Comparison of ENCODE assay signal across 25 mouse cellular contexts in genomic region chr5:45932970-45933369, GRCm38 (mm10).
DNase-seq lines count a peak whose midpoint lies in the region; ATAC-seq and TF ChIP-seq lines count a peak whose summit lies in the region.
"Had no signal": no experiment of that assay in that cellular context is flagged by ENCODE, and none has a peak within 500 bp of the region (broad histone marks: within the 10 kb centered on the region; RNA-seq: fewer than 3 reads in every experiment).

No protein-coding gene starts in this region.

- TF ChIP-seq RAD21 in CH12.LX (IDR thresholded peaks at IDR 0.05; ENCODE audit: low read depth, low read length): no peak

- no peaks in the 10 kb centered on the region for H3K36me3 ChIP-seq in forebrain, embryonic 11.5 days (ENCODE audit: control insufficient read depth, insufficient read depth, low read length)
- H3K36me3 ChIP-seq in forebrain, embryonic 15.5 days: no peaks in the 10 kb centered on the region
- H3K36me3 ChIP-seq in CH12.LX (replicated peaks in 1 of 2; ENCODE audit: control insufficient read depth in 1 of 2, insufficient read depth in 1 of 2, low read length in 1 of 2): no peaks in the 10 kb centered on the region
- no peaks in the 10 kb centered on the region for H3K36me3 ChIP-seq in forebrain, postnatal 0 days (ENCODE audit: insufficient read depth)
- no peaks in the 10 kb centered on the region for H3K36me3 ChIP-seq in midbrain, embryonic 16.5 days (ENCODE audit: control insufficient read depth, insufficient read depth, low read length)
- no peaks in the 10 kb centered on the region for H3K36me3 ChIP-seq in liver, postnatal 0 days (replicated peaks; ENCODE audit: insufficient read depth, low read length)
- H3K36me3 ChIP-seq in heart, embryonic 12.5 days: no peaks in the 10 kb centered on the region
- H3K36me3 ChIP-seq: embryonic facial prominence, embryonic 13.5 days; G1E; hindbrain, embryonic 12.5 days; limb, embryonic 13.5 days had no signal

- no peak for TF ChIP-seq POLR2A in CH12.LX (IDR thresholded peaks at IDR 0.05; ENCODE audit: low read depth, low read length)

- no peak for TF ChIP-seq EP300 in CH12.LX (IDR thresholded peaks at IDR 0.05; ENCODE audit: low read length)
- TF ChIP-seq EP300 in liver, postnatal 0 days (IDR thresholded peaks at IDR 0.05; ENCODE audit: low read depth): no peak

- no peak overlapping the region for H3K4me2 ChIP-seq in forebrain, embryonic 11.5 days (ENCODE audit: low read depth, low read length, severe bottlenecking)
- no peak overlapping the region for H3K4me2 ChIP-seq in forebrain, embryonic 15.5 days (replicated peaks)
- H3K4me2 ChIP-seq in CH12.LX (ENCODE audit: insufficient read depth, low read depth, poor library complexity, severe bottlenecking): peak overlapping the region; percentile 3; the same call in 1 of the 2 replicates
- H3K4me2 ChIP-seq in forebrain, postnatal 0 days (ENCODE audit: low read depth): no peak overlapping the region
- 0 out of 2 replicates have a peak overlapping the region, but pooled peaks have one; percentile 22 for H3K4me2 ChIP-seq in midbrain, embryonic 16.5 days (ENCODE audit: low read length)
- H3K4me2 ChIP-seq in liver, postnatal 0 days (ENCODE audit: low read depth, low read length): no peak overlapping the region
- H3K4me2 ChIP-seq in heart, embryonic 12.5 days: no peak overlapping the region
- H3K4me2 ChIP-seq: embryonic facial prominence, embryonic 13.5 days; hindbrain, embryonic 12.5 days; limb, embryonic 13.5 days; liver, embryonic 11.5 days had no signal

- H3K27me3 ChIP-seq in forebrain, embryonic 11.5 days (ENCODE audit: control insufficient read depth, insufficient read depth, low read length): no peaks in the 10 kb centered on the region
- no peaks in the 10 kb centered on the region for H3K27me3 ChIP-seq in forebrain, embryonic 15.5 days
- H3K27me3 ChIP-seq in CH12.LX (replicated peaks): no peaks in the 10 kb centered on the region
- H3K27me3 ChIP-seq in forebrain, postnatal 0 days (ENCODE audit: insufficient read depth, low read length): no peaks in the 10 kb centered on the region
- H3K27me3 ChIP-seq in midbrain, embryonic 16.5 days (ENCODE audit: control insufficient read depth, insufficient read depth, low read depth, low read length): no peaks in the 10 kb centered on the region
- no peaks in the 10 kb centered on the region for H3K27me3 ChIP-seq in liver, postnatal 0 days (ENCODE audit: insufficient read depth, low read length)
- no peaks in the 10 kb centered on the region for H3K27me3 ChIP-seq in heart, embryonic 12.5 days (replicated peaks)
- H3K27me3 ChIP-seq: embryonic facial prominence, embryonic 13.5 days; hindbrain, embryonic 12.5 days; limb, embryonic 13.5 days had no signal

- 81% methylated on average over 4 of the region's 4 CpGs for WGBS in forebrain, embryonic 11.5 days
- 44% methylated on average over 4 of the region's 4 CpGs for WGBS in forebrain, embryonic 15.5 days
- WGBS in forebrain, postnatal 0 days: 37% methylated on average over 4 of the region's 4 CpGs
- 32% methylated on average over 4 of the region's 4 CpGs for WGBS in midbrain, embryonic 16.5 days
- WGBS in liver, postnatal 0 days (ENCODE audit: insufficient replicate concordance): 86% methylated on average over 4 of the region's 4 CpGs
- 76% methylated on average over 4 of the region's 4 CpGs for WGBS in heart, embryonic 12.5 days

- H3K9me3 ChIP-seq in forebrain, embryonic 11.5 days (ENCODE audit: control insufficient read depth, low read length): no peaks in the 10 kb centered on the region
- no peaks in the 10 kb centered on the region for H3K9me3 ChIP-seq in forebrain, embryonic 15.5 days
- no peaks in the 10 kb centered on the region for H3K9me3 ChIP-seq in CH12.LX (replicated peaks; ENCODE audit: low read length)
- H3K9me3 ChIP-seq in forebrain, postnatal 0 days (ENCODE audit: low read length): no peaks in the 10 kb centered on the region
- no peaks in the 10 kb centered on the region for H3K9me3 ChIP-seq in midbrain, embryonic 16.5 days (replicated peaks; ENCODE audit: control insufficient read depth, low read length, poor library complexity, severe bottlenecking)
- no peaks in the 10 kb centered on the region for H3K9me3 ChIP-seq in liver, postnatal 0 days (ENCODE audit: low read length)
- no peaks in the 10 kb centered on the region for H3K9me3 ChIP-seq in heart, embryonic 12.5 days (replicated peaks)
- H3K9me3 ChIP-seq: embryonic facial prominence, embryonic 13.5 days; G1E; hindbrain, embryonic 12.5 days; limb, embryonic 13.5 days had no signal

- dilution Hi-C loops in CH12.LX (cut with MboI; ENCODE audit: extremely low pct_ligation_motif_present, extremely low pct_unique_long_range_greater_than_20kb, low sequenced_read_pairs): no loop called here

- ATAC-seq in forebrain, embryonic 11.5 days (replicated peaks; ENCODE audit: low FRiP score): 0 out of 2 replicates have a peak, but pooled peaks have one; percentile 64
- no peak for ATAC-seq in forebrain, embryonic 15.5 days (replicated peaks)
- peak; percentile 75 for ATAC-seq in forebrain, postnatal 0 days
- ATAC-seq in midbrain, embryonic 16.5 days: peak; percentile 76; the same call in 1 of the 2 replicates
- ATAC-seq in liver, postnatal 0 days: no peak
- no peak for ATAC-seq in heart, embryonic 12.5 days (ENCODE audit: insufficient number of reproducible peaks, low FRiP score)
- ATAC-seq: intestine, embryonic 16.5 days had no signal

- no peaks in the 10 kb centered on the region for H3K4me1 ChIP-seq in forebrain, embryonic 11.5 days (replicated peaks; ENCODE audit: control insufficient read depth, insufficient read depth, low read length)
- peaks cover 4% of the 10 kb centered on the region for H3K4me1 ChIP-seq in forebrain, embryonic 15.5 days
- H3K4me1 ChIP-seq in CH12.LX (ENCODE audit: control insufficient read depth in 1 of 2, insufficient read depth in 2 of 2): peaks cover 0 to 4% of the 10 kb centered on the region in 2 experiments; a peak in 1 of 4 replicates
- 0 out of 2 replicates have a peak, but pooled peaks cover 5% of the 10 kb centered on the region for H3K4me1 ChIP-seq in forebrain, postnatal 0 days (ENCODE audit: insufficient read depth)
- peaks cover 9% of the 10 kb centered on the region for H3K4me1 ChIP-seq in midbrain, embryonic 16.5 days (ENCODE audit: control insufficient read depth, insufficient read depth, low read length)
- H3K4me1 ChIP-seq in liver, postnatal 0 days (ENCODE audit: insufficient read depth): no peaks in the 10 kb centered on the region
- no peaks in the 10 kb centered on the region for H3K4me1 ChIP-seq in heart, embryonic 12.5 days (replicated peaks)
- H3K4me1 ChIP-seq: embryonic facial prominence, embryonic 13.5 days; hindbrain, embryonic 12.5 days; limb, embryonic 13.5 days had no signal

- DNase-seq in forebrain, embryonic 11.5 days (ENCODE audit: low spot score): no peak
- no peak for DNase-seq in CH12.LX (ENCODE audit: extremely low read depth)
- no peak for DNase-seq in forebrain, postnatal 0 days
- DNase-seq in liver, postnatal 0 days: no peak
- DNase-seq: adrenal gland, adult 8-10 months; cerebellum, adult 9-10 months; embryo, embryonic 11 days; gastrocnemius, postnatal 10 days; heart, postnatal 14 days; kidney, adult 8-10 months; layer of hippocampus, adult 9-11 months; lung, postnatal 10 days; spleen, adult 18-20 months; thymus, postnatal 14 days had no signal

- no peak overlapping the region for H3K27ac ChIP-seq in forebrain, embryonic 11.5 days (ENCODE audit: low read depth, low read length)
- H3K27ac ChIP-seq in forebrain, embryonic 15.5 days (replicated peaks): no peak overlapping the region
- H3K27ac ChIP-seq in CH12.LX (ENCODE audit: insufficient read depth, low read depth): no peak overlapping the region
- H3K27ac ChIP-seq in forebrain, postnatal 0 days (ENCODE audit: low read depth, low read length): no peak overlapping the region
- peak overlapping the region; percentile 13; the same call in 1 of the 2 replicates for H3K27ac ChIP-seq in midbrain, embryonic 16.5 days (ENCODE audit: low read length)
- H3K27ac ChIP-seq in liver, postnatal 0 days (ENCODE audit: low read depth): no peak overlapping the region
- no peak overlapping the region for H3K27ac ChIP-seq in heart, embryonic 12.5 days (ENCODE audit: poor library complexity, severe bottlenecking)
- H3K27ac ChIP-seq: embryonic facial prominence, embryonic 13.5 days; hindbrain, embryonic 12.5 days; kidney, postnatal 0 days; limb, embryonic 13.5 days; macrophage had no signal

- in situ Hi-C loops in CH12.LX (cut with MboI; ENCODE audit: low pct_ligation_motif_present, low pct_unique_long_range_greater_than_20kb, low sequenced_read_pairs): no loop called here

- no peaks in the 10 kb centered on the region for H3K79me2 ChIP-seq in CH12.LX (replicated peaks; ENCODE audit: control insufficient read depth, extremely low read depth, insufficient read depth, poor library complexity, severe bottlenecking)

- no peak for TF ChIP-seq CTCF in CH12.LX (conservative IDR thresholded peaks at IDR 0.05 in 1 of 2, IDR thresholded peaks at IDR 0.05 in 1 of 2; ENCODE audit: low read depth in 2 of 2, low read length in 2 of 2)
- TF ChIP-seq CTCF in forebrain, postnatal 0 days (IDR thresholded peaks at IDR 0.05; ENCODE audit: low read depth): no peak
- no peak for TF ChIP-seq CTCF in liver, postnatal 0 days (IDR thresholded peaks at IDR 0.05; ENCODE audit: low read depth)

- H3K9ac ChIP-seq in forebrain, embryonic 11.5 days (ENCODE audit: low read length): no peak overlapping the region
- no peak overlapping the region for H3K9ac ChIP-seq in forebrain, embryonic 15.5 days (replicated peaks)
- no peak overlapping the region for H3K9ac ChIP-seq in CH12.LX (ENCODE audit: insufficient read depth, low read depth)
- no peak overlapping the region for H3K9ac ChIP-seq in forebrain, postnatal 0 days
- no peak overlapping the region for H3K9ac ChIP-seq in midbrain, embryonic 16.5 days (ENCODE audit: low read depth, low read length)
- no peak overlapping the region for H3K9ac ChIP-seq in liver, postnatal 0 days (replicated peaks)
- H3K9ac ChIP-seq in heart, embryonic 12.5 days: no peak overlapping the region
- H3K9ac ChIP-seq: embryonic facial prominence, embryonic 13.5 days; hindbrain, embryonic 12.5 days; limb, embryonic 13.5 days had no signal

- no peak overlapping the region for H3K4me3 ChIP-seq in forebrain, embryonic 11.5 days (ENCODE audit: low read depth, low read length)
- no peak overlapping the region for H3K4me3 ChIP-seq in forebrain, embryonic 15.5 days
- H3K4me3 ChIP-seq in CH12.LX (replicated peaks in 1 of 3; ENCODE audit: low read depth in 2 of 3, low read length in 2 of 3, poor library complexity in 1 of 3): no peak overlapping the region
- no peak overlapping the region for H3K4me3 ChIP-seq in forebrain, postnatal 0 days (ENCODE audit: low read depth, low read length)
- H3K4me3 ChIP-seq in midbrain, embryonic 16.5 days (ENCODE audit: low read depth, low read length): no peak overlapping the region
- no peak overlapping the region for H3K4me3 ChIP-seq in liver, postnatal 0 days (ENCODE audit: low read depth, low read length)
- H3K4me3 ChIP-seq in heart, embryonic 12.5 days: no peak overlapping the region
- H3K4me3 ChIP-seq: embryonic facial prominence, embryonic 13.5 days; hindbrain, embryonic 12.5 days; limb, embryonic 13.5 days had no signal

TF ChIP-seq in CH12.LX, 34 proteins besides CTCF, POLR2A, EP300 and RAD21 (continues in another document):
- TF ChIP-seq CHD2 (IDR thresholded peaks at IDR 0.05; ENCODE audit: low read length) (no peak), ELF1 (IDR thresholded peaks at IDR 0.05; ENCODE audit: low read depth, low read length) (no peak), JUND (conservative IDR thresholded peaks at IDR 0.05; ENCODE audit: low read depth, low read length) (no peak)

Comparison
In these comparisons a context has a peak if more than half of its experiments do, and no peak if none do; other contexts are left out.
1. ATAC-seq: peak in forebrain, embryonic 11.5 days (single experiment), forebrain, postnatal 0 days (single experiment) and midbrain, embryonic 16.5 days (single experiment); none in forebrain, embryonic 15.5 days (single experiment), liver, postnatal 0 days (single experiment) and heart, embryonic 12.5 days (single experiment).
2. H3K4me2 ChIP-seq: peak in CH12.LX (single experiment) and midbrain, embryonic 16.5 days (single experiment); none in forebrain, embryonic 11.5 days (single experiment), forebrain, embryonic 15.5 days (single experiment), forebrain, postnatal 0 days (single experiment), liver, postnatal 0 days (single experiment) and heart, embryonic 12.5 days (single experiment).